Mouse (Mus musculus) megakaryocyte progenitor cell, adult 5-6 weeks (primary cell): ENCODE results near the gene Akap12. TPM values are rescaled to one million over a fixed set of nuclear protein-coding genes. Genes with fewer than 3 reads are reported as not detected.

Experiments used
- ATAC-seq: replicated peaks from 2 replicates; pipeline ENCODE4 v1.8.0; 2016; ENCODE audit warnings: mild to moderate bottlenecking, moderate TSS enrichment, inconsistent platforms; ENCODE audit not compliant: poor library complexity
- total RNA-seq, 2 experiments: library from RNA; stranded (forward) in 1 of 2; stranded (reverse) in 1 of 2; fragments of 157-497, 149-512 nt in 1 of 2; fragments of 200-1000 nt in 1 of 2; gene quantifications; 2 replicates each; pipeline versions ENCODE4 v1.2.3 to v1.2.4; 2015 to 2017

Gene Akap12
- total RNA-seq (2015) (0.12 and 0.59 TPM in 2 replicates), total RNA-seq (2017) (0.21 and 0.64 TPM in 2 replicates)

DNA sequence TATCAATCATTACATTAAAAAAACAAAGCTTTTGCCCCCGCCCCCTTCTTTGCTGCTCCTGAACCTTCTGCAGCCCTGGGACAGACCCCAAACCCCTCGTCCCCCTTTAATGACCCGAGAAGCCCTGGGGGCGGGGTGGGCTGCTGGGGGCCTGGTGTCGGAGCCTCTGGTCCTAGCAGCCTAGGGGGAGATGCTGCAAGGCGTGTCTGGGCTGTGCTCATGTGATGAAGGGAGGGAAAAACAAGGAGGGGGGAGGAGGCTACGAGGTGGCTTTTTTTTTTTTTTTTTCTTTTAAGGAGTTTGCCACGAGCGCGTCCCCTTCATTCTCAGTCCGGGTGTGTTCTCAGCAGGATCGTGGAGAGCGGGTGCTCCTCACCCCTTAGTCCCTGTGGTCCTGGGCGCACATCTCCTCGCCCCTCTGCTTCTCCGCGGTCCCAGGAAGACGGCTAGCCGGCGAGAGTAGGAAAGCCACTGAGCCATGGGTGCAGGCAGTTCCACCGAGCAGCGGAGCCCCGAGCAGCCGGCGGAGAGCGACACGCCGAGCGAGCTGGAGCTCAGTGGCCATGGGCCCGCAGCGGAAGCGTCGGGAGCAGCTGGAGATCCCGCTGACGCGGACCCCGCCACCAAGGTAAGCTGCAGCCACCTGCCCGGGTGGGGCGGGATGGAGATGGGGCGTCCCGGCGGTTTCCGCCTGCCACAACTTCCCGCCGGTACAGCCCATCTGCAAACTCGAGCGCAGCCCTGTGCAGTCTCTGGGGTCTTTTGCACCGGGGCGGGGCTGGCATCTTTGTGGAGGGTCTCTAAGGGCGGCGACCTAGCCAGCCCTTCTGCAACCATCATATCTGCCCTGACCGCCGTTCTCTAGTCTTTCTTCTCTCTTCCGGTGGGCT, at the start of gene Akap12:
Gene Akap12, plus strand, starts transcription at position 340 of the 890 bp plus-strand sequence.
- ATAC-seq, result peak; percentile 50

GRCm38 (mm10) chr10:4230563-4231359, 35.4 kb upstream of the Akap12 start:
- ATAC-seq, result no peak

DNA sequence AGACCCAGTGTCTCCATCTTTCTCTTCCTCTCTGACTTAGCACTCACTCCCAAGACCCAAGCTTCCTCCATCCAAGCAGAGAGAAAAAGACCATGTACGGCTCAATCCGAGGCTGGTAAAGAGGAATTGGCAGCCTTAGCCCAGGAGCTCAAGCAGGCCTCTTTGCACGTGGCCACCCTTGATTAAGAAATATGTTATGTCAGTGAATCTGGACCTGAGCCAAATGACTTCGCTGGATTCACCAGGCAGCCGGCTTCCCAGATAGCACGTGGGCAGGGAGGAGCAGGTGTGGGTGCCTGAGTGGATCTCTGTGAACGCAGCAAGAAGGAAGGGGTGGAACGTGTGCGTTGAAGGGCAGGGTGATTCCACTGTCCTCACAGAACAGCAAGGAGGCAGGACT, 33.1 kb upstream of the Akap12 start:
- ATAC-seq, result peak; percentile 90

GRCm38 (mm10) chr10:4239794-4240574, 26.2 kb upstream of the Akap12 start:
- ATAC-seq, result peak; percentile 61

- no peak for ATAC-seq
Measured at GRCm38 (mm10) chr10:4243591-4244300, 22.4 kb upstream of the Akap12 start.

DNA sequence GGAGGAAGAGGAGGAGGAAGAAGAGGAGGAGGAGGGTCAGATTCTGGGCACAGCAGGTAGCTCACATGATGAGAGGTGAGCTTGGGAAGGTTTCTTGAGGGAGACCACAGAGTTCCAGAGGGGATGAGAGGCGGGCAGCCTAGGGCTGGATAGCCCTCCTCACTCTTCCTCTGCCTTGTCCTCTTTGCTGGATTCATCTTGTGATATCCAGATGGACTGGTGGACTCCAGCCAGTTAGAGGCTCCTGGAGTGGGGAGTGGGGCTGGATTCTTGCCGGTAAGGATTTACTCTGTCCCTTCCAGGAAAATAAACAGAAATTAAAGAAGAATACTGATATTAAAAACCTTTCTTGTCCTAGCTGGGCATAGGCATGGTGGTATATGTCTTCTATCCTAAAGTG, 20.4 kb upstream of the Akap12 start:
- no peak for ATAC-seq

DNA sequence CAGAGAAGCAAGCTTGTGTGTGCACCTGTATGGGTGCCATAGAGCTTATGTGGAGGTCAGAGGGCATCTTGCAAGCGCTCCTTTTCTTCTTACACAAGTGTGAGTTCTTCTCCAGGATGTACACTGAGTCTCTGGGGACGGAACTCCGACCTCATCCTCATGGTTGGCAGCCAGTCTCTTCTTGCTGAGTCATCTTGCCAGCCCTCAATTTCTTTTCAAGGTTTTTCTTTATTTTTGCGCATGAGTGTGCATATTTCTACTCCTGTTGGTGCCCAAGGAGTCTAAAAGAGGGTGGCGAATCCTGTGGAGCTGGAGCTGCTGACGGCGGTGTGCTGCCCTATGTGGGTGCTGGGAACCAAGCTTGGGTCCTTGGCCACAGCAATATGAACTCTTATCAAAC, 19.8 kb upstream of the Akap12 start:
- ATAC-seq, result 0 out of 2 replicates have a peak, but pooled peaks have one; percentile 17

DNA sequence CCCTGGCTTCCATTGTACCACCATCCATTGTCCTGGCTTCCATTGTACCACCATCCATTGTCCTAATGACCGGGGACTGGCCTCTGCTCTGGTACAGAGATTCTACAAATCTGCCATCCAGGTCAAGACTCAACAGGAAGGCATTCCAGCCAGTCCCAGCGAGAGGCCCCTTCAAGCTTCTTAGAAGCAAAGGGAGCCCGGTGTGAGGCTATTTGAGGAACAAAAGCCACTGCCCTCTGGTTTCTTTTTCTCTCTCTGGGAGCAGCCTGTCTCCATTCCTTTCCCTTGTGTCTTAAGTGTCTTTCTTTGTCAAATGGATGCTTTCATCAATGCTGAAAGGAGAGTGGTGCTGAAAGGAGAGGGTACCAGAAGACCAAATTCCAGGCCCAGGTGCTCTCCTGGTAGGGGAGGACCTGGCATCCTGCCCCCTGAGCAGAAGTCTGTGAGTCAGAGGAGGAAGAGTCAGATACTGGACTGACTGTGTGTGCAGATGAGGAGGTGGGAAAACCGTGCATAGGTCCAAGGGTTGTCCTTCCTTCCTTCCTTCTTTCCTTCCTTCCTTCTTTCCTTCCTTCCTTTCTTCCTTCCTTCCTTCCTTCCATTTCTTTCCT, 16.8 kb upstream of the Akap12 start:
- ATAC-seq, result no peak

GRCm38 (mm10) chr10:4250681-4251080, 15.5 kb upstream of the Akap12 start:
- ATAC-seq, result peak; percentile 44; the same call in 1 of the 2 replicates

- no peak for ATAC-seq
Measured at GRCm38 (mm10) chr10:4253613-4254012, 12.6 kb upstream of the Akap12 start.

- no peak for ATAC-seq
Measured at GRCm38 (mm10) chr10:4254459-4254858, 11.7 kb upstream of the Akap12 start.

DNA sequence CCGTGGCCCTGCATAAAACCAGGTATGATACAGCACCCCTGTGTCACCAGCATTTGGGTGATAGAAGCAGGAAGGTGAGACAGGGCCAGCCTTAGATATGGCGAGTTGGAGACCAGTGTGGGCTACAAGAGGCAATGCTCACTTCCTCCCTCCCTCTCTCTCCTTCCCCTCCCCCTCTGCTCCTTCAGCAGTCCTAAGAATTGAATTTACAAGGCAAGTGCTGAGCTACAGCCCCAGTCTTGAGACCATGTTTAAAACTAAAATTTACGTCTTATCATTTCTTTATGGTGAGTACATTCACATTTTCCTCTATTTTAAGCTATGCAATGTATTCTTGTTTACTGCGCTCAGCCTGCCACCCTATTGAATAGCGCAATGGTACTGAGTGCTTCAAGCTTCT, 5.3 kb upstream of the Akap12 start:
- no peak for ATAC-seq

- ATAC-seq, result no peak
Measured at GRCm38 (mm10) chr10:4261359-4261952, 4.7 kb upstream of the Akap12 start.

DNA sequence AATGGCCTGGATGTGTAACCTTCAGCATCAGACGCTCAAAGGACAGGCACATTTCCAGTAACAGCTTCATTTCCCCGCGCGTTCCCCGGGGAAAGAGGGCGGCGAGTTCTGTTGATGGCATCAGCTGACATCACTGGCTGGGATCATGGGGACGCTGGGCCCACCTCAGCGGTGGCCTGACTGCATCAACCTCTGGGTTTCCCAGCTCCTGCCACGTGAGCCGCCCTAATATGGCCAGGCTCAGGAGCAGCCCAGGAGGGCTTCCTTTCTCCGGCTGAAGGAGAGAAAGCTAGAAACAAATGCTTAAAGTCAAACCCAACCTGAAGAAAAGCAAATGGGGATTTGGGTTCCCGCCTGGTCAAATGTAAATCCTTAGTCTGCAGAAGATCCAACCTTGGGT, 539 bp upstream of the Akap12 start:
- ATAC-seq, result no peak

DNA sequence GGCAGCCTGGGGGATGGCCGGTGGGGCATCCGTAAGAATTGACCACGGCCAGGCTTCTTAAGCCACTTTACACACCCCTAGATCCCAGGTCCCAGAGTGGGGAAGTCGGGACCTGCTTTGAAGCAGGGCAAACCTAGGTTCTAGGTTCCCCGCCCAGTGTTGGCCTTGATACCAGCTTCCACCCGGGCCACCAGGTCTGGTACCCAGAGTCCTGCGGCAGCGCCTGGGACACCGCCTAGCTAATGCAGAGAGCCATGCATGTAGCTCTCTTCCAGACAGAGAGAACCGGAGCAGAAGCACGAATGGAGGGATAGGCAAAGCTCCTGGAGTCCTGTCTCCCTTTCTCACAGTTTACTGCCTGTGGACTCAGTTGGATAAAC, 741 bp downstream of the Akap12 start:
- ATAC-seq, result no peak

DNA sequence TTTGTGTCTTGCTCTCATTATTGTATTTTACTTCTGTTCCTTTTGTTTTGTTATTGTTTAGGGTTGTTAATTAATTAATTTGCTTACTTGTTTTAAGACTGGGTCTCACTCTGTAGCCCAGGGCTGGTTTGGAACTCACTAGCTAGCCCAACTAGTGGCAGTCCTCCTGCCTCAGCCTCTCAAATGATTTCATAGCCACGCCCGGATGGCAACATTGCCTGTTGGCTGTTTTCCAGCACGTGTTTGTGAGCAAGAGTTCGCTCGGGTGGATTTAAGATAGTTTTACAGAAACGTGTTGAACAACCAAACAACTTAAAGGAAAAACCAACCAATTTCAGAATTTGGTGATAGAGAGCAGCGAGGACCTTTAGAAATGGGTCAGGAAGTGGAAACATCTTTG, 1.3 kb downstream of the Akap12 start:
- no peak for ATAC-seq

- no peak for ATAC-seq
Measured at GRCm38 (mm10) chr10:4268140-4268539, 2.0 kb downstream of the Akap12 start.

DNA sequence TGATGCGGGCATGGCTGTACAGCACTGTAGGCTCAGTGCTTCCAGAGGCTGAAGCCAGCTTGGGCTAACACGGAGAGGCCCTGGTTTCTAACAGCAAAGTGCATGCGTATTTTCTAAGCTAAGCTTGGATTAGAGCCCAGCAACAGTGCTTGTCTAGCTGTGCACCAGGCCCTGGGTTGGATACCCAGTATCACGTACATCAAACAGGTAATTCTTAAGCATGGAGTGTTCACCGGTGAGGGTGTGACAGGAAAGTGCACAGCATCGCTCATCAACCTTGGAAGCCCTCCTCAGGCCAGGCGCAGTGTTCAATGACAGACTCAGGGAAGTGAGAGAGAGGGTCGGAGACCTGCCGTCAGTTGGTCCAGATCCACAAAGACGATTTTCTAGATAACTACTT, 9.4 kb downstream of the Akap12 start:
- no peak for ATAC-seq

DNA sequence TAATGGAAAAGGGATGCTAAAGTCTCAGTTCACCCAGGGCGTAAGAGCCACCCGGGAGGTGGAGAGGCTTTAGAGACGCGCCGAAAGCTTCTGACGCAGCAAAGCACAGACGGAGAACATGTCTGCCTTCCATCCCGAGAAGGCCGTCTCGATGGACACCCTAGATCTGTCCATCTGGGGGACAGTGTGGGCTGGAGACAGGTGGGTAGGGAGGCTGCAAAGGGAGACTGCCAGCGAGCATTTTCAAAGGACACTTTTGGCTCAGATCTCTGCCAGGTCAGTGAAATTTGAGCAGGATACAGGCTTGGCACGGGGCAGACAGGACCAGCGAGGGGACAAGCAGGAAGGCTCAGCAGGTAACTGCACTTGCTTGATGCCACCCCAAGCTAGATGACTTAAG, 9.9 kb downstream of the Akap12 start:
- no peak for ATAC-seq

GRCm38 (mm10) chr10:4278041-4278440, 11.9 kb downstream of the Akap12 start:
- ATAC-seq, result no peak; the same call in 1 of the 2 replicates
